Mouse (Mus musculus) embryonic facial prominence, embryonic 15.5 days (tissue): Measurements from ENCODE around the gene Rab43. TPM values are rescaled to one million over a fixed set of nuclear protein-coding genes. Genes with fewer than 3 reads are reported as not detected.
"Not testable (repeated sequence)": the region's sequence is repeated elsewhere in the genome, so short reads cannot be mapped to it uniquely, and the experiment has no call there.

Experiments
- ATAC-seq: fragments of 200-750 bp; cut with Nextera tagmentation; 2 replicates; pipeline ENCODE4 v1.8.0; 2017; ENCODE audit warnings: low read depth, moderate TSS enrichment; ENCODE audit not compliant: insufficient number of reproducible peaks, low FRiP score, low TSS enrichment
- H3K27ac ChIP-seq: fragments of 300-500 bp; sonication (generic); replicated peaks from 2 replicates; pipeline ENCODE4 v1.5.1; 2015; ENCODE audit warnings: mild to moderate bottlenecking, inconsistent platforms
- H3K27me3 ChIP-seq: fragments of 300-500 bp; sonication (generic); 2 replicates; pipeline ENCODE4 v1.6.1; 2015; ENCODE audit warnings: inconsistent platforms
- H3K36me3 ChIP-seq: fragments of 300-500 bp; sonication (generic); 2 replicates; pipeline ENCODE4 v1.6.1; 2015; ENCODE audit warnings: mild to moderate bottlenecking, inconsistent platforms
- H3K4me1 ChIP-seq: fragments of 300-500 bp; sonication (generic); 2 replicates; pipeline ENCODE4 v1.6.1; 2015; ENCODE audit warnings: inconsistent platforms
- H3K4me2 ChIP-seq: fragments of 300-500 bp; sonication (generic); replicated peaks from 2 replicates; pipeline ENCODE4 v1.6.1; 2015; ENCODE audit warnings: mild to moderate bottlenecking, inconsistent platforms
- H3K4me3 ChIP-seq: fragments of 300-500 bp; sonication (generic); replicated peaks from 2 replicates; pipeline ENCODE4 v1.5.1; 2015; ENCODE audit warnings: mild to moderate bottlenecking, inconsistent platforms
- H3K9ac ChIP-seq: fragments of 300-500 bp; sonication (generic); 2 replicates; pipeline ENCODE4 v1.6.1; 2015; ENCODE audit warnings: inconsistent platforms
- H3K9me3 ChIP-seq: fragments of 300-500 bp; sonication (generic); replicated peaks from 2 replicates; pipeline ENCODE4 v1.6.1; 2016; ENCODE audit warnings: inconsistent platforms
- WGBS: fragments of 180-500 bp; shearing (Covaris S2); methylation state at CpG from one replicate; pipeline ENCODE4 v1.1.7; 2015; 5-methylcytosine and 5-hydroxymethylcytosine counted together
- polyA plus RNA-seq: library from polyadenylated mRNA; unstranded; fragments of >200 nt; fragmentation: Nextera tagmentation; extraction: Ambion mirVana; gene quantifications from 2 replicates; pipeline ENCODE4 v1.2.1, GENCODE M21; 2015

Gene Rab43
- polyA plus RNA-seq, 1 experiment from 2014 or later: 18.0 TPM

- H3K27ac ChIP-seq: no peak overlapping the region
- H3K4me1 ChIP-seq: no peaks in the 10 kb centered on the region
- no peaks in the 10 kb centered on the region for H3K36me3 ChIP-seq
- ATAC-seq: no peak
- H3K4me3 ChIP-seq: no peak overlapping the region
- H3K27me3 ChIP-seq: no peaks in the 10 kb centered on the region
- H3K9ac ChIP-seq: no peak overlapping the region
- no peak overlapping the region for H3K4me2 ChIP-seq
- no peaks in the 10 kb centered on the region for H3K9me3 ChIP-seq
- WGBS: 81% methylated on average over 11 of the region's 11 CpGs
Observed at GRCm38 (mm10) chr6:87779174-87780165, 32.5 kb downstream of the Rab43 start.

DNA sequence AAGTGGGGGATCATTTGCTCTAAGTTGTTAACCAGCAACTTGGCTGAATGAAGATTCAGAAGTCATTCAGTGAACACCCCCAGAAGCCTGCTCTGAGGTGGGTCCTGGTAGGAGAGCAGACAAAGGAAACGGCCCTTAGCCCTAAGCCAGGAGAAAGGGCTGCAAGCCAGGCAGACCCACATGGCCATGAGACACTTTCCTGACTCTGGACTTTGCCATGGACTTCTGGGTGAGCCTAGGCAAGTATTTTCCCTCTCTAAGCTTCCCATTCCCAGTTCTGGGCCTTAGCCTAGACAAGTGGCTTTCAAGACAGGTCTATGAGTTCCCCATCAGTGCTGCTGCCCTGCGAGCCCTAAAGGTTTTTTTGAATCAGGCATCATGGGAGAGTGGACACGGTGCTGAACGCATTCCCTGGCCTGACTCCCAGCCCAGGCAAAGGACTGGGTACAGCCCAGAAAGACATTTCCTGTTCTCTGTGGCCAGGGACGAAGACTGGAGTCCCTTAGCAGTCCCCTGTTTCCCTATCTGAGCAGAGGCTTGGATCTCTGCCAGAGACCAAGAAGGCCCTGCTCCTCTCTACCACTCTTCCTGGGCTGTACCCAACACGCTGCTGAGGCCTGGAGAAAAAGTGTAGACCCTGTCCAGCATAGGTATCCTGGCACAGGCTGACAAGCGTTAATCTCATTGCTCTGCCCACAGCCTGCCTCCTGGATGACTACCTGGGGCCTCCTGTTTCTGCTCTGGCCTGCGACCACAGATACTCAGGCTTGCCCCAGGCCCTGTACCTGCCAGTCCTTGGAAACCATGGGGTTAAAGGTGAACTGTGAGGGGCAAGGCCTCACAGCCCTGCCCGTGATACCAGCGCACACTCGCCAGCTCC lies 33.4 kb downstream of the Rab43 start:
- Histone ChIP-seq H3K27ac (no peak overlapping the region), H3K4me3 (no peak overlapping the region)
- WGBS: 68% methylated on average over 11 of the region's 11 CpGs

GRCm38 (mm10) chr6:87777842-87778241 lies 34.1 kb downstream of the Rab43 start, which contains the start of gene Gp9:
Gene Gp9 (plus strand): TSS chr6:87778072.
- no peak within 1 kb of the TSS for H3K9ac ChIP-seq
- no peaks in the 10 kb centered on the region for H3K27me3 ChIP-seq
- no peak within 1 kb of the TSS for H3K4me3 ChIP-seq
- ATAC-seq: no peak
- no peaks in the 10 kb centered on the region for H3K9me3 ChIP-seq
- H3K4me1 ChIP-seq: no peaks in the 10 kb centered on the region
- H3K27ac ChIP-seq: no peak within 1 kb of the TSS
- 65% methylated on average over 2 of the region's 2 CpGs for WGBS
- no peaks in the 10 kb centered on the region for H3K36me3 ChIP-seq
- no peak within 1 kb of the TSS for H3K4me2 ChIP-seq

More for the DNA sequence above, 33.4 kb downstream of the Rab43 start:
- Histone ChIP-seq H3K36me3 (no peaks in the 10 kb centered on the region), H3K4me1 (no peaks in the 10 kb centered on the region), H3K27me3 (no peaks in the 10 kb centered on the region), H3K9me3 (no peaks in the 10 kb centered on the region), H3K9ac (no peak overlapping the region), H3K4me2 (no peak overlapping the region)
- ATAC-seq: no peak

GRCm38 (mm10) chr6:87776663-87777062 lies 35.3 kb downstream of the Rab43 start:
- Histone ChIP-seq H3K9ac (no peak overlapping the region), H3K4me2 (no peak overlapping the region), H3K9me3 (no peaks in the 10 kb centered on the region), H3K27me3 (no peaks in the 10 kb centered on the region), H3K27ac (no peak overlapping the region), H3K4me1 (no peaks in the 10 kb centered on the region), H3K36me3 (no peaks in the 10 kb centered on the region), H3K4me3 (no peak overlapping the region)
- no peak for ATAC-seq
- WGBS: 86% methylated on average over 1 of the region's 1 CpGs

- H3K4me1 ChIP-seq: no peaks in the 10 kb centered on the region
- no peak overlapping the region for H3K27ac ChIP-seq
- no peak overlapping the region for H3K9ac ChIP-seq
- no peak overlapping the region for H3K4me2 ChIP-seq
- 57% methylated on average over 3 of the region's 3 CpGs for WGBS
- H3K27me3 ChIP-seq: no peaks in the 10 kb centered on the region
- ATAC-seq: no peak
- H3K4me3 ChIP-seq: no peak overlapping the region
- no peaks in the 10 kb centered on the region for H3K9me3 ChIP-seq
- no peaks in the 10 kb centered on the region for H3K36me3 ChIP-seq
Observed at GRCm38 (mm10) chr6:87775588-87776245, 36.2 kb downstream of the Rab43 start.

GRCm38 (mm10) chr6:87774909-87775308 lies 37.1 kb downstream of the Rab43 start:
- H3K4me3 ChIP-seq: no peak overlapping the region
- no peak for ATAC-seq
- no peaks in the 10 kb centered on the region for H3K4me1 ChIP-seq
- no peaks in the 10 kb centered on the region for H3K9me3 ChIP-seq
- H3K36me3 ChIP-seq: no peaks in the 10 kb centered on the region
- 81% methylated on average over 9 of the region's 9 CpGs for WGBS
- no peak overlapping the region for H3K9ac ChIP-seq
- H3K27me3 ChIP-seq: no peaks in the 10 kb centered on the region
- H3K4me2 ChIP-seq: no peak overlapping the region
- no peak overlapping the region for H3K27ac ChIP-seq

DNA sequence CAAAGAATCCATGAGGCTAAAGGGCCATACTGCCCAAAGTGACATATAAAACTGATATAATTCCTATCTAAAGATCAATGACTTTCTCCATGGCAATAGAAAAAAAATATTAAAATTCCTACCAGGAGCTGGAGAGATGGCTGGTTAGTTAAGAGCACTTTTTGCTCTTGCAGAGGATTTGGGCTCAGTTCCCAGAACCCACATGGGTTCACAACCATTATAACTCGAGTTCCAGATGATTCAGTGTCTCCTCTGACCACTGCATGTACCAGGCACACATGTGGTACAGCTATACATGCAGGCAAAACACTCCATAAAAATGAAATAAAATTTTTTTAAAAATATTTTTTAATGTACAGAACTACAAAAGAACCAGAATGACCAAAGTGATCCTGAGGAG lies 37.5 kb downstream of the Rab43 start:
- Histone ChIP-seq H3K4me2 (no peak overlapping the region), H3K4me3 (no peak overlapping the region), H3K27ac (no peak overlapping the region), H3K36me3 (no peaks in the 10 kb centered on the region), H3K9ac (no peak overlapping the region), H3K9me3 (no peaks in the 10 kb centered on the region), H3K27me3 (no peaks in the 10 kb centered on the region), H3K4me1 (no peaks in the 10 kb centered on the region)
- 27% methylated on average over 1 of the region's 1 CpGs for WGBS
- no peak for ATAC-seq

GRCm38 (mm10) chr6:87770626-87771025 lies 41.3 kb downstream of the Rab43 start:
- no peak overlapping the region for H3K27ac ChIP-seq
- no peak overlapping the region for H3K4me2 ChIP-seq
- ATAC-seq: no peak
- 47% methylated on average over 8 of the region's 8 CpGs for WGBS
- H3K4me3 ChIP-seq: no peak overlapping the region
- no peaks in the 10 kb centered on the region for H3K4me1 ChIP-seq
- no peak overlapping the region for H3K9ac ChIP-seq
- no peaks in the 10 kb centered on the region for H3K27me3 ChIP-seq
- H3K36me3 ChIP-seq: no peaks in the 10 kb centered on the region
- H3K9me3 ChIP-seq: no peaks in the 10 kb centered on the region

- H3K9me3 ChIP-seq, H3K27ac ChIP-seq, H3K4me2 ChIP-seq, ATAC-seq, H3K4me1 ChIP-seq, H3K9ac ChIP-seq, H3K36me3 ChIP-seq, H3K27me3 ChIP-seq, H3K4me3 ChIP-seq: not testable (repeated sequence)
- 90% methylated on average over 2 of the region's 2 CpGs for WGBS
Observed at GRCm38 (mm10) chr6:87764296-87764695, 47.7 kb downstream of the Rab43 start.

DNA sequence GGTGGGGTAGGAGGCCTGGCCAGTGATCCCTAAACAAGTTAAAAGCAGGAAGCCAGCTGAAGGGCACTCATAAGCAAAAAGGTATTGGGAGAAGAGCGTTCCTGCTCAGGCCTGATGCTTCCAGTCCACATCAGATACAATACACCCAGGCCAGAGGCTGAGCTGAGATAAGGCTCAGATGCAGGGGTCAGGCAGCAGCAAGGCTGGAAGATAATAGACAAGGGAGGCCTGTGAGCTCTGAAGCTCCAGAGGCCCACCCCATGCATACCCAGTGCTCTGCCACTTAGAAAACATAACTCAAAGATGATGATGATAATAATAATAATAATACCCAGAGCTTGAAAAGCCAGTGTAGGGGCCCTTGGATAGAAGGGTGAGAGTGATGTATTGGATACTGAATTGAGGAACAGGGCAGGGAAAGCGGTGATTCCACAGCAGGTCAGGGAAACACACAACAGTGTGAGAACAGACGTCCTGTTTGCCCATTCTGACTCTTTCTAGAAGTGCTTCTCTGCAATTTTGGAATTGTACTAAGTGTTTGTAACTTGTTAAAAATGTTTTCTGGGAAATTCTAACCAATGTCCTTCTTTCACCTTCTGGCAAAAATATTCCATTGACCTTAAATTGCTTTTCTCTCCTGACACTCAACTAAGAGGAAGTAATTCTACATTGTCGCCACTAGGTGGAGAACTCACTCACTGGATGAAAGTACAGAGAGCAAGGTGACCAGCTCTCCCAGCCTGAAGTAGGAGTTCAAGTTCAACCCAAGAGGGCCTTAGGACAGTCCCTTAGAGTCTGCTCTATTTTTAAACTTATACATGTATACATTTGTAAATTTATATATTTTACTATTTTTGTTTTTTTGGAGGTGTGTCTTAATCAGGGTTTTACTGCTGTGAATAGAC lies 48.3 kb downstream of the Rab43 start:
- H3K4me1 ChIP-seq: no peaks in the 10 kb centered on the region
- H3K9ac ChIP-seq: no peak overlapping the region
- no peaks in the 10 kb centered on the region for H3K9me3 ChIP-seq
- no peak overlapping the region for H3K4me3 ChIP-seq
- H3K36me3 ChIP-seq: no peaks in the 10 kb centered on the region
- no peak overlapping the region for H3K27ac ChIP-seq
- no peak for ATAC-seq
- H3K27me3 ChIP-seq: no peaks in the 10 kb centered on the region
- no peak overlapping the region for H3K4me2 ChIP-seq
- 70% methylated on average over 4 of the region's 4 CpGs for WGBS
